Mouse (Mus musculus): ENCODE measurements at regions not wholly inside any gene's neighbourhood (a gene's known extent, or its start where the extent isn't known, plus 50 kb on each side); places are given as distances from the start of the nearest gene placed in this dataset.

GRCm38 (mm10) chr4:55812846-55813245 lies 280.6 kb upstream of the Klf4 start:
- DNase-seq (ENCODE audit: low spot score) = no peak

GRCm38 (mm10) chr4:55811656-55812055 lies 279.4 kb upstream of the Klf4 start:
- no peak for DNase-seq (ENCODE audit: low spot score)

DNA sequence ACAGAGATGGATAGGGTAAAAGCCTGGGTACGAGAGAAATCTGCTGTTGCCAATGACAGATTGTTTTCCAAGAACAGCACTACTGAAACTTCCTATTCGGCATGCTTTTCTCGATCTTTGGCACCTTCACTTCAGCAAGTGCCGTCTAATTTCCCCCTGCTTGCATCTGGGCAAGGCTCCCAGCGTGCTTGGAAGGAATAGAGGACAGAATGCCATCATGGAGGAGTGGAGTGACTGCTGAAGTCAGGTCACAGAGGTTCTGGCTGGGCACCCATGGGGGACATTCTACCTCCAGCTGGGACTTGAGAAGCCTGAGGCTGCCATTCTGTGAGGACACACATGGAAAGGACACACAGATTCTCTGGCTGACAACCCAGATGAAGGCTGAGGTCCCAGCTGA lies 276.2 kb upstream of the Klf4 start:
- no peak for DNase-seq (ENCODE audit: low spot score)

DNA sequence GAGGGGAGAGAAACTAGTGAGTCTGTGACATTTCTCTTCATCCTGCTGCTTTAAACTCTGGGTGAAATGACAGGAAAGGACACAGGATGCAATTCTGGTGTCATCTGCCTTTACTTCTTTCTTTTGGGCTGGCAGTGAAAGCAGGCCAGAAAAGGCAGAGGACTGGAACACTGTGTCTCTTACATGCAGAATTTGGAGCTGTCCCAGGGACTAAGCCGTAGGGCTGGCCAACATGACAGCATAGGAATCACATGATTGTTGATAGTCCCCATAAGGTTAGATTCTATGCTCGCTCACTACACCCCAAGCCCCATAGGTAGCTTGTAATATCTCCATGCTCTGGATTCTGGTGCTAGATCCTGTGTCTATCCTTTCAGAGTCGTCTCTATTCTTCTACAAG lies 274.5 kb upstream of the Klf4 start:
- no peak for DNase-seq (ENCODE audit: low spot score)

GRCm38 (mm10) chr4:55805255-55806051 lies 273.2 kb upstream of the Klf4 start:
- DNase-seq (ENCODE audit: low spot score) = no peak

GRCm38 (mm10) chr4:55802101-55802500 lies 269.8 kb upstream of the Klf4 start:
- no peak for DNase-seq (ENCODE audit: low spot score)

DNA sequence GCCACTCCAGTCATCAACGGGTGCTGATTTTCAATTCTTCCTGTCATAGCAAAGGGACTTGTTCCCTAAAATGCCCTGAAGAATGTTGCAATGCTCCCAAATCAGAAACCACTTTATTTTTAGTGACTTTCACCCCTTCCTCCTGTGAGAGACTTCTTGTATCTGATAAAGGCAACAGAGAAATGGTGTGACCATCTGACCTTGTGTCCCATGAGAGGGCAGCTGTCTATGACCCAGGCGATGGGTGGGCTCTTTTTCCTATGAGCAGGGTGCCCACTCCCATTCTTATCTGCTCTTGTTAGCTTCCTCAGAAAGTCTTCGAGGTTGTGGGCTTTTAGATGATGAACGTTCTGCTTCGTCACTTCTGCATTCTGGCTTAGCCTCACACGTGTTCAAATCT lies 265.8 kb upstream of the Klf4 start:
- DNase-seq (ENCODE audit: low spot score) = no peak

GRCm38 (mm10) chr4:55781329-55781847 lies 249.1 kb upstream of the Klf4 start:
- no peak for DNase-seq (ENCODE audit: low spot score)

- DNase-seq (ENCODE audit: low spot score) = no peak
Observed at GRCm38 (mm10) chr4:55779581-55779980, 247.3 kb upstream of the Klf4 start.

DNA sequence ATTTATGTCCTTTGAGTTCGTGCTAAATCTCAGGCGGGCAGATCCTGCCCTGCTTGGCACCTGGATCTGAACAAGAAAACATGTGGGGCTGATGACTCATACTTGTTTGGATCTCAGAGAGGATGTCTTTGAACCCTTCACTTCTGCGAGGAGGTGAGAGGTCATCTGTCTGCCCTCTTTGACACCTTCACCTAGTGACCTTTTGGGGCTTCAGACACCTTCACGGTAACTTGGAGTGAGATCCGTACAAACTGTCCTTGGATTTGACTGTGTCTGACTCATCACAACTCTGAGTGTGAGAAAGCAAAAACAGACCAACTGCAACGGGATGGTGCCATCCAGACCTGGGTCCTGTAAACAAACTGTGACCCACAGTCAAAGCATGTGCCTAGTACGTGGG lies 243.6 kb upstream of the Klf4 start:
- no peak for DNase-seq (ENCODE audit: low spot score)

GRCm38 (mm10) chr4:55774571-55774970 lies 242.3 kb upstream of the Klf4 start:
- no peak for DNase-seq (ENCODE audit: low spot score)

DNA sequence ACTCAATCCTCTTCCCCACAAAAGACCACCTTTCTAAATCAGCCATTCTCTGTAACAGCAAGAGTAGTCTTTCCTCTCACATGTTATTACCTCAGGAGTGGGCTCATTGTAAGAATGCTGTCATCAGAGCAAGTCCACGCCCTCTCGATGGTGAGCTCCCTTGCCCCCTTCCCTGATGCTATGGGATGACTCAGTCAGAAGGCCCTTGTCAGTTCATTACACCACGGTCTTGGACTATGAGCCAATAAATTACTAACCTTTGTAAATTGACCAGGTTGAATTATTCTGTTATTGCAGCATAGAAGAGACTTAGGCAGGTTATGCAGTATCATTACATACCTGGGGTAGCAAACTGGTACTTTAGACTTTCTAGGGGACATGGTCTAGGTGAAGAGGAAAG lies 237.4 kb upstream of the Klf4 start:
- no peak for DNase-seq (ENCODE audit: low spot score)

GRCm38 (mm10) chr4:55768325-55768724 lies 236.1 kb upstream of the Klf4 start:
- DNase-seq (ENCODE audit: low spot score) = no peak

- no peak for DNase-seq (ENCODE audit: low spot score)
Observed at GRCm38 (mm10) chr4:55767133-55767532, 234.9 kb upstream of the Klf4 start.

DNA sequence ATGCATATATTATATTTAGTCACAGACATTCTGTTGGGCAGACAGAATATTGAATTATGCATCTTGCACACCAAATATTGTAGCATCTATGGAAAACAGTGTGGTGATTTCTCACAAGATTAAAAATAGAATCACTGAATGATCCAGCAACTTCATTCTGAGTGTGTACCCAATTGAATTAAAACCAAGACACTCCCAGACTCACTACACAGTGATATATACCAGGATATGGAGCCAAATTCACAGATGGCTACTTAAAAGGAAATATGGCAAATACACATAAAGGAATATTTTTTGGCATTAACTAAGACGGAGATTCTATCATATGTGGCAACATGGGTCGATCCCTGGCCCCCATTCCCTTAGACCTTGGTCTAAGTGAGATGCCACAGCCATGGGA lies 233.5 kb upstream of the Klf4 start:
- DNase-seq (ENCODE audit: low spot score) = no peak

- DNase-seq (ENCODE audit: low spot score) = no peak
Observed at GRCm38 (mm10) chr4:55763112-55763511, 230.8 kb upstream of the Klf4 start.

DNA sequence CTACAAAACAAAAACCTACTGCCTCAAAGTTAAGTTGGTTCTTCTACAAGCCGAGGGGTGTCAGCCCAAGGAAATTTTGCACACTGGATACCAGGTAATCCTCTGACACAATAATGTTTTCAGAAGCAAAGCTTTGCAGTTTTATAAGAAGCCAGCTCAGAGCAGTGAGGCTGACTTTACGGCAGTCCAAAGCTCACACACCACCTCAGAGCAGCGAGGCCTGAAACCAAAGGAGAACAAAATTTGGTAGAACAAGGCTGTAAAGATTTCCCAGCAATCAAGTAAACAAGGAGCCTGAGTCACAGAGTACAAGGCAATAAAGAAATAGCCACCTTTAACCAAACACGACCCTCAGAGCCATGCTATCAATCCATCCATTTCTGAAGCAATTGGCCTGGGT lies 230.1 kb upstream of the Klf4 start:
- no peak for DNase-seq (ENCODE audit: low spot score)

DNA sequence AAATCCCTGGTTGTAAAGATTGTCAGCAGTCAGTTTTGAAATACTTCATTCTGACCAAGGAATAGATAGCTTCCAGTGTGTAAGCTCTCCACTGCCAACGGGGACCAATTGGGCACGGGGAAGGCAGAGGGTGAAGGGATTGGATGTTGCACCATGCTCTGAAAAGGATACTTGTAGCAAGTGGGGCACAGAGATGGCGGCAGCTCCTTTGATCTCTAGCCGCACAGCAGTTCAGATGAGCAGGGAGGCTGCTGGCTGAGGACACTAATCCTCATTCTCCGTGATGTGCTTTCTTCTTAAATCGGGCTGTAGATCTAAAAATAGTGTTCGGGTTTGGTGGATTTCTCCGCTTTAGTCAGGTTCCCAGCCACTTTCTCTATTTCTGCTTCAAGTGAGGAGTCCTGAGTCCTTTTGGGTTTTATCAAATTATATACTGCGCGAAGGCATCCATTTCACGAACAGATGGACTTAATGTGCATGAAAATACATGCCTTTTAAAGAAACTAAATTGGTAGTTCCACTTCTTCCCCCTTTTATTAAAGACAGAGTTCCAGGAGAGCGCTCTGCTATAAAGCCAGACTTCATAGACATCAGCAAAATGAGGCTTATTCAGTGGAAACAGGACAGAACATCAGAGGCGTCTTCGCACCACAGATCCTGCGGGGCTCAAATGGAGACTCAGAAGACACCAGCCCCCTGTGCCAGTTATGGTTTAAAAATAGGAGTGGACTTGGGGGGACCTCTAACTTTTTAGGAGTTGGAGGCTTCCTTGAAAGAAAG lies 225.1 kb upstream of the Klf4 start:
- no peak for DNase-seq (ENCODE audit: low spot score)

- no peak for DNase-seq (ENCODE audit: low spot score)
Observed at GRCm38 (mm10) chr4:55749949-55750600, 217.8 kb upstream of the Klf4 start.

GRCm38 (mm10) chr4:55741355-55741754 lies 209.1 kb upstream of the Klf4 start:
- DNase-seq (ENCODE audit: low spot score) = no peak

- DNase-seq (ENCODE audit: low spot score) = no peak
Observed at GRCm38 (mm10) chr4:55740062-55740461, 207.8 kb upstream of the Klf4 start.

DNA sequence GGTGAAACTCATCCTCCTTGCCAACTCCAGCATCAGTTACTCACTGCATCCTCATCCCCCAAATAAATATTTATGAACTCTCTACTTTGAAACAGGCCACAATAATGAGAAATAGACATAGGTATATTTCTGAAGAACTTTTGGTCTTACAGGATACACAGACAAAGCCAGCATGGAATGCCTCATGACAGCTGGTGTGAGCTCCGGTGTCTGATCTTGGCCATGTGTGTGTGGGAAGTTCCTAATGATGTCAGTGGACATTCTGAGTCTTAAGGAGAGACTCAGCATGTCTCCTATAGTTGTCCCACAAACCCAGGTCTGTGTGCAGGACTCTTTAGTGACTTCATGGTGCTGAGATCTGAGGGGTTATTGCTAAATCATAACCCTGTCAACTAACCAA lies 206.4 kb upstream of the Klf4 start:
- DNase-seq (ENCODE audit: low spot score) = no peak

DNA sequence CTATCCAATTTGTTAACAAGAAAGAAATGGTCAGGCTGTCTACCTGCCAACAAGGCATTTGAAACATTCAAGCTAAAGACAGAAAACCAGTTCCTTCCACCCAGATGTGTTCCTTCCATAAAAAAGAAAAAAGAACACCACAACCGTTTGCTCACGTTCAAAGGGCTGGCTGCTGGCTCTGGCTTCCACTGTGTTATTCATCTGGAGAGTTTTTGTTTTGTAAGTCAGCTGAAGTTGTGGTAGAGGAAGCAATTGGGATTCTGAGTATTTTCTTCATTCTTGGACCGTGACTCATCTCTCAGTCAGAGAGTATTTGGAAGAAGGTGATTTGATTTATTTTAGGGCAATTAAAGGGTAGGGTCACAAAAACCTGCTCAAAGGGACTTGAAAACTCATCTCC lies 203.2 kb upstream of the Klf4 start:
- no peak for DNase-seq (ENCODE audit: low spot score)
